Mouse (Mus musculus): ENCODE measurements around the gene Slc44a5.
A peak's percentile ranks its signal among the peaks of the same experiment; 100 is the strongest.
"Not testable (repeated sequence)": the region's sequence is repeated elsewhere in the genome, so short reads cannot be mapped to it uniquely, and the experiment has no call there.

The Slc44a5 gene

DNA sequence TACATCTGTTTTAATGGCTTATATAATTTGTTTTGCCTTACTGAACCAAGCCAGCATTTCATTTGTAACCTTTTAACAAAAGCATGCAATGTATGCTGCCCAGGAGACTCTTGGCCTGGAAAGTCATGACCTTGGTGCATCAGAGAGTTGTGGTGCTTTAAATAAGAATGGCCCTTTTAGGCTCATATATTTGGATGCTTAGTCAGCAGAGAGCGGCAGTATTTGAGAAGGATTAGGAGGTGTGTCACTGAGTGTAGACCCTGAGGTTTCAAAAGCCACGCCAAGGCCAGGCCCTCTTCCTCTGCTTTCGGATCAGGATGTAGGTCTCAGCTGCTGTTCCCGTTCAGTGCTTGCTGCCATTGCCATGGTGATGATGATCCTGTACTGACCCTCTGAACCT, 3.8 kb upstream of the Slc44a5 start:
- no peak for DNase-seq

- no peak for DNase-seq
Observed at GRCm38 (mm10) chr3:153973949-153974760, 919 bp downstream of the Slc44a5 start.

DNA sequence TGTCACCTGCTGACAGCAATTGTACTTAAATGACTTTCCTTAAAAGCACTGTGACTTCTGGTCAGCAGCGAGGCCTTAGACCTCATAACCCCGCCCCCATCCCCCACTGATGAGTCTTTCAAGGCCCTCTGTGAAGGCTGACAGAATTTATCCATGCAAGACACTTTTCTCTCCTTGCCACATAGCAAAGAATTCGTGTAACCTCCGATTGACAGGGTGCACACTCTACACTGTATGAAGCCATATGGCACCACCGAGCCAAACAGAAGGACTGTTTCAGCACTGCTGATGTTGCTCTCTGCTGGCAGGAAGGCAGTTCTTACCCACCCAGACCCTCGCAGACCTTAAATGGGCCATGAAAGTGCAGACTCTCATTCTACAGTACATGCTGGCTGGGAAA, 1.8 kb downstream of the Slc44a5 start:
- no peak for DNase-seq

- DNase-seq = no peak
Observed at GRCm38 (mm10) chr3:153975791-153976190, 2.6 kb downstream of the Slc44a5 start.

GRCm38 (mm10) chr3:153980611-153981010, 7.4 kb downstream of the Slc44a5 start:
- DNase-seq = no peak

DNA sequence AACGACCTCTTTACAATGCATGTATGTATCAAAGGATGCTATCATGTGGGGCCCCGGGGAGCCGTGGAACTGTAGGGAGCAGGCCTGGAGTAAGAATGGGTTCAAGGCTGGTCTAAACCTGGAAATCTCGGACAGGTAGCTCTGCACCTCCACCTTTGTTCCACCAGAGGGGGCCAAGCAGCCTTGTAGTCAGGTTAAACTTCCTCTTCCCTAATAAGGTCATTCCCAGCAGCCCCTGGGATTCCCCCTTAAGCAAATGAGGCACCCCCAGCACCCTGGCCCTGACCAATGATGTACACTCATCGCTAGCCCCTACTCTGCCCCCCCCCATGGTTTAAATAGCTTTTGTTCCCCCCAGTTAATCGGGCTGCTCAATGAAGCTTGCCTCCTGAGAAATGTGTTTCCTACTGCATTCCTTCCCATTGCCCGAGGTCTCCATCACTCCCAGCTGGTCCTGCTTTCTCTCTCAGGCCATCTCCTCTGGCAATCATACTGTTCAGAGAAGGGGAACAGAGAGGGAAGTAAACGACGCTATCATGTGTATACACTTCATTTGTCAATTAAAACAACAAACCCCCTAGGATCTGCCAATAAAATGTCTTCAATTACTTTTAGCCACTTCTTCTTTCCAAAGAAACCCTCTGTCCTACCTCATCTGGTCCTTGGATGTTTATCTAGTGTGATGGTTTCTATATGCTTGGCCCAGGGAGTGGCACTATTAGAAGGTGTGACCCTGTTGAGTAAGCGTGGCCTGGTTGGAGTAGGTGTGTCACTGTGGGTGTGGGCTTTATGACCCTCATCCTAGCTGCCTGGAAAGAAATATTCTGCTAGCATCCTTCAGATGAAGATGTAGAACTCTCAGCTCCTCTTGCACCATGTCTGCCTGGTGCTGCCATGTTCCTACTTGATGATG, 11.4 kb downstream of the Slc44a5 start:
- peak; percentile 18 for DNase-seq

GRCm38 (mm10) chr3:153999797-154000528, 26.7 kb downstream of the Slc44a5 start:
- DNase-seq = no peak

DNA sequence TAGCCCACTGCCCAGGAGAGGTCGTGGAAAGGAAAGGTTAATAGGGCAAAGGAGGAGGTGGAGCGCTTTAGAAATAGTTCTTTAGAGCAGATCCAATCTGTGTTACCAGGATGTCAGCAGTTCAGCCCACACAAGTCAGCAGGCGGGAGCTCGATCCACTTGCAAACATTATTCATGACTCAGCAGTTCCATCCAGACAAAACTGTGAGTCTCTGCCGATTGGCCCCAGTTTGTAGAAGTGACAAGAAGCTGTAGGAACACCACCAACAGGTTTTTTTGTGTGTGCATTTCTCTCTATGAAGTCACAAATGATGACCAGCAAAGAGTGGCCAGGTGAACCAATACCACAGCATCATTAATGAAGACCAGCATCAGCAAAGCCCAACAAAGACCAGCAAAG, 28.1 kb downstream of the Slc44a5 start:
- no peak for DNase-seq

GRCm38 (mm10) chr3:154046876-154047275, 73.6 kb downstream of the Slc44a5 start:
- no peak for DNase-seq

GRCm38 (mm10) chr3:154053331-154053730, 80.1 kb downstream of the Slc44a5 start:
- no peak for DNase-seq

DNA sequence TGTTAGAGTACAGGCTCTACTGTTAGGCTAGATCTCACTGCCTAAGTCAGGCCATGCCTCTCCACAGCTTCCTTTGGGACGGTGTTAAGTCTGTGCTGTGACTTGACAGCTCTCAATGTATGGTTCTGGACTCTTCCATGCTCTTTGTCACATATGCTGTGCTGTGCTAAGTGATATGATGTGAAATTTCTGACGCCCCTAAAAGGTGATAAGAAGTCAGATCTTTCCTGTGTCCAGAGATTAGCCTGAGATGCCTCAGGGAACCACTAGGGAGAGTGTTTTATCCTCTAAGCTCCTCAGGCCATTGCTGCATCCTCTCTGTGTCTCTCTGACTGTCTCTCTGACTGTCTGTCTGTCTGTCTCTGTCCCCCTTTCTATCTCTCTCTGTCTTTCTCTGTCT, 84.2 kb downstream of the Slc44a5 start:
- no peak for DNase-seq

DNA sequence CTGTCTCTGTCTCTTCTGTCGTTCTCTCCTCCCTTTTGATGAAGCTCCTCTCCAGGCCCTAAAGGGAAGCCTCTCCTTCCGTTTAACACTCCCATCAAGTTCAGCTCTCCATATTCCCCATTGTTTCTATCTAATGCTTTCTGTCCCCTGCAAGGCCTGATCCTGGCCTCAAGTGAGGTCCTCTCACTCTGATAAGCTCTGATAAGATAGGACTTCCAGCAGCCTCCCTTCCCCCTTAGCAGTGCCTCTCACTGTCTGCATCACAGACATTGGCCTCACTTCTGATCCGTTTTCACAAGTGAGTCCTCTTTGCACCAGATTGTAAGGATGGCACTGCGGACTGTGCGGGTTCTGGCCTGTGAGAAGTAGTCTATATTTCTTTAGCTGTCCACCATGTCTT, 85.0 kb downstream of the Slc44a5 start:
- no peak for DNase-seq

- DNase-seq = not testable (repeated sequence)
Observed at GRCm38 (mm10) chr3:154071989-154072388, 98.8 kb downstream of the Slc44a5 start.

DNA sequence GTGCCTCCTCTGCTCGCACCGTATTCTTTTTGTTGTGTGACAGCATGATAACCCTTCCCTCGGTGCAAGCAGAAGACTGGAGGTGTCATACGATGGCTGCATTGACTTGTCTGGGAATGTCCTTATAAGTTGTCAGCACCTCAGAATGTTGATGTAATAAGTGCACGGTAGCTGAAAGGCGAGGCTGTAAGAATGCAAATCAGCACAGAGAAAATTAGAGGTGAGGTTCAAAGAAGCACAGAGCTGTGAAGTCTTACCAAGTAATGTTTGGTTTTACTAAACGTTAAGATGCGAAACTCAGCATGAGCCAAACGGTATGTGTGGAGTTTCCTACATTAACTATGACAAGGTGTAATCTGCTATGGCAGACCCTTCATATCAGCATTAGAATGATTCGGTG, 102.5 kb downstream of the Slc44a5 start:
- DNase-seq = no peak

DNA sequence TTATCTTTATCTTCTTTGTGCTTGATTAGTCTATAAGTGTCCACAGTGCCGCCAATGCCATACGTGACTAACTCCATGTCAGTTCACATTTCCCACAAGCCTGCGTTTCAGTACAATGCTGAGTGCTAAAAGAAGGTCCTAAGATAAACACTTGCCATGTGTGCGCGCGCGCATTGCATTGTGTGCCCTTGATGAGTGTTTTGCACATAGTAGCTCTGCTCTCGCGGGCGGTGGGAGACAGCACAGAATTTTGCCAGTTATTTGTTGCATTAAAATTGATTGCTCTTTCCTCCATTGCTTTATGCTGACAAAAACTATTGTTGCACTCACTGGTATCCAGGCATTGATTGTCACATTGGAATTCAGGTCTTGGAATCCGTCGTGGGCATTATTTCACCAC, 108.5 kb downstream of the Slc44a5 start:
- DNase-seq = no peak

DNA sequence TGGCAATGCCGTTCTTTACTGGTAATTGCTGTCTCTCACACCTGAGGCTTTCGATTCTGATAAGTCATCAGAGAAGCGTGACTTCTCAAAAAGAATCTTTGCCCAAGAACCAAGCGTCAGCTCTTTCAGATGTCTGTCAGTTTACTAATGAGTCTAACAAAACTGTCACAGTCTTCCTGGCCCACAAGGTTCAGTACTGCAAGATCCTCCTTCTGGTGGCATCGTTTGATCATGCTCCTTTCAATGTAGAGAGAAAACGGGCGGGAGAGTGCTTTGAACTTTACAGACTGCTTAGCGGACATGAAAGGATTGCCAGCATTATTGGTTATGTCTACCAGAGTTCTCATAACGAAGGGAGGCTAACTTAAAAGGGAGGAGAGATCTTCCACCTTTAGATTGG, 109.0 kb downstream of the Slc44a5 start:
- DNase-seq = no peak

GRCm38 (mm10) chr3:154082961-154083360, 109.7 kb downstream of the Slc44a5 start:
- no peak for DNase-seq

GRCm38 (mm10) chr3:154089996-154090395, 116.8 kb downstream of the Slc44a5 start:
- no peak for DNase-seq

DNA sequence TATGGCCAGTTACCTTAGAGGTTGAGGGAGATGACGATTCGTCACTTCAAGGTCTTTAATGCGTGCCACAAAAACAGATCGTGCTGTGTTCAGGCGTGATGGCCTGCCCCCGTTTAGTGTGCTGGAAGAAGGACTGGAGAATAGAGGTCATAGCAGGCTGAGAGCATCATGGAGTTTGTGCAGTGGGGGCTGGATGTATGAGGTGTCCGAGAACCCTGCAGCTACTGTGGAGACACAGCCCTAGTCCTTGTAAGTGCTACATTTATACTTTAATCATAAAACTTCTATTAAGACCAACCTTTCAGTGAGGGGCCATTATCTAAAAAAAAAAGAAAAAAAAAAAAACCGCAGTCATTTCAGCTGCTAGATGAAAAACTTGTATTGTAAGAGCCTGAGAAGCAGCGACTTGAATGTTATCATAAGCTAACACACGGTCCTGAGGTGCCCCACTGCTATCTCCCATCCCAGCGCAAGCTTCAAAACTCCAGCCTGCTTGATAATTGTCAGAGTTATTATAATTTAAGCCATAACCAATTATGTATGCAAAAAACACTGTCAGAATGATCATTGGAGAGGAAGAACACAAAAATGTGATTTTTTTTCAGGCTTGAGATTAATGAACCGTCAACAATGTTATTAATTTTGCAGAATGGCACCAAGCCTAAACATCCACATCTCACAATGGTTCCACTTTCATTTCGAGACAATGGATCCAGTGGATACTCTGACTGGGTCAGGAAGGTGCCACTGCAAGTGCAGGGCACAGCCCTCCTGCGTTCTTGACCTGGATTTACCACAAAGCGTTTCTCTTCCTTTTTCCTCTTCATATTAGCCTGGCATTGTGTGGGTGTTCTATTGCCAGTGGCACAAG, 118.5 kb downstream of the Slc44a5 start:
- DNase-seq = peak; percentile 21

GRCm38 (mm10) chr3:154092466-154092865, 119.2 kb downstream of the Slc44a5 start:
- DNase-seq = peak; percentile 35

- DNase-seq = no peak
Observed at GRCm38 (mm10) chr3:154093745-154094322, 120.6 kb downstream of the Slc44a5 start.

- no peak for DNase-seq
Observed at GRCm38 (mm10) chr3:154101671-154102070, 128.4 kb downstream of the Slc44a5 start.
